Comparison of ENCODE assay signal across 1 mouse cellular context in the genomic region with DNA sequence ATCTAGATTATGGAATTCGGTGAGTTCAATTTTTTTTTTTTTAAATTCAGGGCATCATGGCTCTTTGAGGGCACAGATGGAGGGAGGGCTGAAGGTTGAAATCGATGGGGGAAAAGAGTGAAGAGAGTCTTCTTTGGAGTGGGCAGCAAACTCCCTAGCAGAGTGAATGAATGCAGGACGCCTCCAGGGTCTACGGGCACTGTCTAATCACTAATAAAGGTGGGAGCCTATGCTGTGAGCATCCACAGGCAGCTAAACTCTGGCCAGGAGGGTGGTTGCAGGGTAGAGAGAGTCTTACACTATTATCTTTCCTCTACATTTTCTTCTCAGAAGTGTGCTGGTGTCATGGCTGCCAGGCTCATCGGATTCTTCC.
TF ChIP-seq lines count a peak whose summit lies in the region.

No protein-coding gene starts in this region.

TF ChIP-seq in MEL, 35 proteins besides CTCF, POLR2A, EP300 and RAD21:
- TF ChIP-seq CHD2 (IDR thresholded peaks at IDR 0.05; ENCODE audit: low read length): no peak
- peak; percentile 12; the same call in 1 of the 2 replicates for TF ChIP-seq MXI1 (IDR thresholded peaks at IDR 0.05; ENCODE audit: low read depth, low read length)
- no peak for TF ChIP-seq ZKSCAN1 (IDR thresholded peaks at IDR 0.05; ENCODE audit: low read depth, low read length)
- no peak for TF ChIP-seq MAFK (IDR thresholded peaks at IDR 0.05; ENCODE audit: borderline replicate concordance, low read depth, low read length)
- TF ChIP-seq CHD1 (IDR thresholded peaks at IDR 0.05; ENCODE audit: low read depth, low read length): 0 out of 2 replicates have a peak, but pooled peaks have one; percentile 39
